Comparison of ENCODE assay signal across 8 mouse cellular contexts in genomic region chr8:116943161-116943554, GRCm38 (mm10). TPM values are rescaled to one million over a fixed set of nuclear protein-coding genes. Genes with fewer than 3 reads are reported as not detected.
A peak's percentile ranks its signal among the peaks of the same experiment; 100 is the strongest.
DNase-seq lines count a peak whose midpoint lies in the region; ATAC-seq and TF ChIP-seq lines count a peak whose summit lies in the region.

Gene Atmin (plus strand): TSS chr8:116943393.

- H3K4me1 ChIP-seq in heart, embryonic 13.5 days: peaks cover 49% of the 10 kb centered on the region
- peaks cover 10% of the 10 kb centered on the region; the same call in 1 of the 2 replicates for H3K4me1 ChIP-seq in kidney, postnatal 0 days (replicated peaks; ENCODE audit: insufficient read depth, low read length)
- H3K4me1 ChIP-seq in liver, embryonic 13.5 days (replicated peaks): peaks cover 56% of the 10 kb centered on the region
- peaks cover 17% of the 10 kb centered on the region for H3K4me1 ChIP-seq in stomach, embryonic 15.5 days

- peak; percentile 75; the same call in 1 of the 2 replicates for ATAC-seq in heart, embryonic 13.5 days (ENCODE audit: extremely low read depth, insufficient number of reproducible peaks, low FRiP score, low TSS enrichment)
- peak; percentile 88 for ATAC-seq in kidney, postnatal 0 days (replicated peaks; ENCODE audit: low FRiP score, low read depth)
- ATAC-seq in liver, embryonic 13.5 days (ENCODE audit: low read depth): peak; percentile 84
- peak; percentile 89 for ATAC-seq in stomach, embryonic 15.5 days (ENCODE audit: insufficient read depth, low FRiP score, low read depth)

- peak within 1 kb of the TSS; percentile 88 for H3K9ac ChIP-seq in heart, embryonic 13.5 days
- peak within 1 kb of the TSS; percentile 91 for H3K9ac ChIP-seq in kidney, postnatal 0 days (ENCODE audit: low read depth, low read length)
- H3K9ac ChIP-seq in liver, embryonic 13.5 days: peak within 1 kb of the TSS; percentile 90
- H3K9ac ChIP-seq in stomach, embryonic 15.5 days: peak within 1 kb of the TSS; percentile 73

- peak; percentile 71 for TF ChIP-seq CTCF in kidney, postnatal 0 days (IDR thresholded peaks at IDR 0.05; ENCODE audit: low read depth)

- peak; percentile 42 for DNase-seq in CD8-positive naive resting alpha-beta T cell, adult 2 months (ENCODE audit: low read depth in 2 of 2, low spot score in 2 of 2)
- DNase-seq in c-Kit-negative CD71-positive TER-119-positive erythroid progenitor cells, embryonic 14.5 days (ENCODE audit: low read depth, low spot score): peak; percentile 83
- peak; percentile 53 for DNase-seq in fibroblast of lung, adult 2 months (ENCODE audit: low read depth)
- DNase-seq in kidney, postnatal 0 days (ENCODE audit: low spot score): peak; percentile 92
- peak; percentile 77 for DNase-seq in liver, embryonic 13.5 days
- DNase-seq in neural tube, embryonic 10.5 days (ENCODE audit: extremely low spot score, low spot score): peak; percentile 86

- H3K27me3 ChIP-seq in heart, embryonic 13.5 days (replicated peaks): no peaks in the 10 kb centered on the region
- H3K27me3 ChIP-seq in kidney, postnatal 0 days (ENCODE audit: insufficient read depth, low read length): no peaks in the 10 kb centered on the region
- no peaks in the 10 kb centered on the region for H3K27me3 ChIP-seq in liver, embryonic 13.5 days
- H3K27me3 ChIP-seq in stomach, embryonic 15.5 days (replicated peaks): no peaks in the 10 kb centered on the region

- peak within 1 kb of the TSS; percentile 98 for H3K4me3 ChIP-seq in heart, embryonic 13.5 days
- H3K4me3 ChIP-seq in kidney, postnatal 0 days (replicated peaks; ENCODE audit: low read depth, low read length): peak within 1 kb of the TSS; percentile 99
- peak within 1 kb of the TSS; percentile 98 for H3K4me3 ChIP-seq in liver, embryonic 13.5 days (replicated peaks)
- H3K4me3 ChIP-seq in stomach, embryonic 15.5 days (replicated peaks): peak within 1 kb of the TSS; percentile 94

- no peaks in the 10 kb centered on the region for H3K9me3 ChIP-seq in heart, embryonic 13.5 days
- no peaks in the 10 kb centered on the region for H3K9me3 ChIP-seq in kidney, postnatal 0 days (replicated peaks; ENCODE audit: low read length)
- no peaks in the 10 kb centered on the region for H3K9me3 ChIP-seq in liver, embryonic 13.5 days (replicated peaks)
- no peaks in the 10 kb centered on the region for H3K9me3 ChIP-seq in stomach, embryonic 15.5 days

- peaks cover 21% of the 10 kb centered on the region for H3K36me3 ChIP-seq in heart, embryonic 13.5 days
- H3K36me3 ChIP-seq in kidney, postnatal 0 days (ENCODE audit: insufficient read depth, low read length): no peaks in the 10 kb centered on the region
- H3K36me3 ChIP-seq in liver, embryonic 13.5 days: peaks cover 27% of the 10 kb centered on the region
- no peaks in the 10 kb centered on the region for H3K36me3 ChIP-seq in stomach, embryonic 15.5 days

- 0% methylated on average over 35 of the region's 46 CpGs for WGBS in heart, embryonic 13.5 days
- under 1% methylated on average over 46 of the region's 46 CpGs for WGBS in kidney, postnatal 0 days
- under 1% methylated on average over 35 of the region's 46 CpGs for WGBS in liver, embryonic 13.5 days (ENCODE audit: insufficient replicate concordance)
- WGBS in stomach, embryonic 15.5 days: 0% methylated on average over 46 of the region's 46 CpGs

- peak within 1 kb of the TSS; percentile 96 for H3K4me2 ChIP-seq in heart, embryonic 13.5 days
- peak within 1 kb of the TSS; percentile 97 for H3K4me2 ChIP-seq in kidney, postnatal 0 days (ENCODE audit: low read length)
- peak within 1 kb of the TSS; percentile 98 for H3K4me2 ChIP-seq in liver, embryonic 13.5 days
- peak within 1 kb of the TSS; percentile 94 for H3K4me2 ChIP-seq in stomach, embryonic 15.5 days

- peak within 1 kb of the TSS; percentile 25 for H3K27ac ChIP-seq in heart, embryonic 13.5 days (replicated peaks)
- H3K27ac ChIP-seq in kidney, postnatal 0 days: peak within 1 kb of the TSS; percentile 72
- H3K27ac ChIP-seq in liver, embryonic 13.5 days: peak within 1 kb of the TSS; percentile 79
- H3K27ac ChIP-seq in stomach, embryonic 15.5 days: no peak within 1 kb of the TSS

RNA-seq across cellular contexts. Expression of gene Atmin, which starts in this region (rescaled TPM):
- polyA plus RNA-seq in heart, embryonic 13.5 days (2015; fragmentation: Nextera tagmentation; extraction: Ambion mirVana): 8.0 and 8.8 TPM in 2 replicates
- polyA plus RNA-seq in kidney, postnatal 0 days (2015; fragmentation: Nextera tagmentation; extraction: Ambion mirVana): 9.7 and 10.3 TPM in 2 replicates
- polyA plus RNA-seq in liver, embryonic 13.5 days (2015; fragmentation: Nextera tagmentation; extraction: Ambion mirVana): 4.6 and 5.2 TPM in 2 replicates
- polyA plus RNA-seq in stomach, embryonic 15.5 days (2015; fragmentation: Nextera tagmentation; extraction: Ambion mirVana): 8.9 and 10.0 TPM in 2 replicates

Comparison
In these comparisons a context has a peak if more than half of its experiments do, and no peak if none do; other contexts are left out.
1. DNase-seq: peak in every context shown above with its lines; median percentile 92 in kidney, postnatal 0 days; 86 in neural tube, embryonic 10.5 days; 83 in c-Kit-negative CD71-positive TER-119-positive erythroid progenitor cells, embryonic 14.5 days; 77 in liver, embryonic 13.5 days; 53 in fibroblast of lung, adult 2 months; 42 in CD8-positive naive resting alpha-beta T cell, adult 2 months.